Mouse (Mus musculus) heart, adult 2 months (tissue): Measurements from ENCODE around the gene Podxl2.

Experiments used
- CTCF ChIP-seq: fragments of 200-600 bp; IDR thresholded peaks from 2 replicates; pipeline ENCODE4 v1.8.1; 2022; ENCODE audit warnings: antibody characterized with exemption, mild to moderate bottlenecking, moderate library complexity
- EP300 ChIP-seq: fragments of 200-500 bp; IDR thresholded peaks from 2 replicates; pipeline ENCODE4 v1.6.1; 2011; ENCODE audit warnings: low read depth, low read length, control low read depth; ENCODE audit not compliant: insufficient read depth
- POLR2A ChIP-seq: fragments of 200-500 bp; IDR thresholded peaks from 2 replicates; pipeline ENCODE4 v1.6.1; 2011; ENCODE audit warnings: mild to moderate bottlenecking, low read depth, low read length, control low read depth; ENCODE audit not compliant: insufficient read depth

GRCm38 (mm10) chr6:88916153-88916552 is 41.3 kb upstream of the Podxl2 start:
- TF ChIP-seq POLR2A (no peak), CTCF (peak; percentile 72), EP300 (no peak)
